Mouse (Mus musculus) MEL (cell line): ENCODE data around the gene Morn3. TPM values are rescaled to one million over a fixed set of nuclear protein-coding genes. Genes with fewer than 3 reads are reported as not detected.

ENCODE experiments used
- DNase-seq: peaks from one replicate; pipeline ENCODE4 v3.0.0; 2011; ENCODE audit warnings: low read depth, low spot score
- H3K27ac ChIP-seq: 2 replicates; pipeline ENCODE4 v1.5.1; 2012; ENCODE audit warnings: low read depth, mild to moderate bottlenecking, control low read depth, low read length, moderate library complexity; ENCODE audit not compliant: control insufficient read depth
- H3K27me3 ChIP-seq, 2 experiments: fragments of 150-350 bp in 1 of 2; sonication (generic) in 1 of 2; 2 replicates each; pipeline ENCODE4 v1.6.1; 2012; ENCODE audit warnings: low read length in 2 of 2, mild to moderate bottlenecking in 2 of 2, improper control_type of control experiment in 1 of 2, moderate library complexity in 1 of 2; ENCODE audit not compliant: insufficient read depth in 2 of 2, control insufficient read depth in 1 of 2
- H3K36me3 ChIP-seq, 2 experiments: 2 replicates each; pipeline ENCODE4 v1.6.1; 2012 to 2014; ENCODE audit warnings: low read length in 2 of 2, improper control_type of control experiment in 1 of 2, inconsistent platforms in 1 of 2, mild to moderate bottlenecking in 1 of 2; ENCODE audit not compliant: insufficient read depth in 2 of 2, control insufficient read depth in 1 of 2
- H3K4me1 ChIP-seq, 2 experiments: fragments of 150-350 bp in 1 of 2; sonication (generic) in 1 of 2; 2 replicates each; pipeline ENCODE4 v1.6.1; 2012; ENCODE audit warnings: low read length in 2 of 2, improper control_type of control experiment in 1 of 2, mild to moderate bottlenecking in 1 of 2; ENCODE audit not compliant: insufficient read depth in 2 of 2, control insufficient read depth in 1 of 2
- H3K4me3 ChIP-seq, 2 experiments: fragments of 150-350 bp in 1 of 2; sonication (generic) in 1 of 2; 2 replicates each; pipeline ENCODE4 v1.5.1; 2012; ENCODE audit warnings: low read depth in 2 of 2, low read length in 2 of 2, mild to moderate bottlenecking in 2 of 2, moderate library complexity in 2 of 2, control low read depth in 1 of 2, improper control_type of control experiment in 1 of 2; ENCODE audit not compliant: control insufficient read depth in 1 of 2, insufficient read depth in 1 of 2
- H3K79me2 ChIP-seq: 2 replicates; pipeline ENCODE4 v1.6.1; 2012; ENCODE audit warnings: mild to moderate bottlenecking, low read length, moderate library complexity; ENCODE audit not compliant: control insufficient read depth, poor library complexity, insufficient read depth
- H3K9ac ChIP-seq: 2 replicates; pipeline ENCODE4 v1.6.1; 2012; ENCODE audit warnings: low read depth, mild to moderate bottlenecking, control low read depth, low read length, moderate library complexity; ENCODE audit not compliant: control insufficient read depth, poor library complexity, severe bottlenecking
- H3K9me3 ChIP-seq: fragments of 150-350 bp; sonication (generic); replicated peaks from 2 replicates; pipeline ENCODE4 v1.6.1; 2012; ENCODE audit warnings: mild to moderate bottlenecking, low read length, improper control_type of control experiment, moderate library complexity; ENCODE audit not compliant: insufficient read depth
- BHLHE40 ChIP-seq: IDR thresholded peaks from 2 replicates; pipeline ENCODE4 v1.6.1; 2012; ENCODE audit warnings: low read depth, mild to moderate bottlenecking, inconsistent platforms, low read length, improper control_type of control experiment, borderline replicate concordance
- CHD1 ChIP-seq: IDR thresholded peaks from 2 replicates; pipeline ENCODE4 v1.6.1; 2012; ENCODE audit warnings: low read depth, mild to moderate bottlenecking, inconsistent platforms, low read length, improper control_type of control experiment
- ELF1 ChIP-seq: IDR thresholded peaks from 2 replicates; pipeline ENCODE4 v1.6.1; 2014; ENCODE audit warnings: low read depth, mild to moderate bottlenecking, inconsistent platforms, low read length, improper control_type of control experiment, moderate library complexity
- JUND ChIP-seq: IDR thresholded peaks from 2 replicates; pipeline ENCODE4 v1.6.1; 2011; ENCODE audit warnings: low read depth, mild to moderate bottlenecking, improper control_type of control experiment, low read length
- KAT2A ChIP-seq: conservative IDR thresholded peaks from 2 replicates; pipeline ENCODE4 v1.6.1; 2012; ENCODE audit warnings: low read depth, low read length, improper control_type of control experiment, inconsistent platforms
- MAFK ChIP-seq: IDR thresholded peaks from 2 replicates; pipeline ENCODE4 v1.6.1; 2011; ENCODE audit warnings: low read depth, mild to moderate bottlenecking, low read length, improper control_type of control experiment, borderline replicate concordance
- MAX ChIP-seq: IDR thresholded peaks from 2 replicates; pipeline ENCODE4 v1.6.1; 2011; ENCODE audit warnings: low read length, improper control_type of control experiment
- MEF2A ChIP-seq: IDR thresholded peaks from 2 replicates; pipeline ENCODE4 v1.6.1; 2014; ENCODE audit warnings: low read depth, mild to moderate bottlenecking, inconsistent platforms, low read length, improper control_type of control experiment; ENCODE audit not compliant: poor library complexity, insufficient replicate concordance, severe bottlenecking; ENCODE audit errors: extremely low read depth
- MXI1 ChIP-seq: IDR thresholded peaks from 2 replicates; pipeline ENCODE4 v1.6.1; 2011; ENCODE audit warnings: mild to moderate bottlenecking, low read depth, low read length, improper control_type of control experiment
- MYC ChIP-seq: IDR thresholded peaks from 2 replicates; pipeline ENCODE4 v1.6.1; 2011; ENCODE audit warnings: low read depth, mild to moderate bottlenecking, low read length, improper control_type of control experiment, moderate library complexity
- POLR2AphosphoS2 ChIP-seq: IDR thresholded peaks from 2 replicates; pipeline ENCODE4 v1.6.1; 2011; ENCODE audit warnings: low read length, improper control_type of control experiment
- POLR2AphosphoS5 ChIP-seq: IDR thresholded peaks from 2 replicates; pipeline ENCODE4 v1.6.1; 2012; ENCODE audit warnings: low read depth, borderline replicate concordance, mild to moderate bottlenecking, inconsistent platforms, low read length, moderate library complexity, mixed read lengths
- RCOR1 ChIP-seq: IDR thresholded peaks from 2 replicates; pipeline ENCODE4 v1.6.1; 2012; ENCODE audit warnings: low read depth, mild to moderate bottlenecking, inconsistent platforms, low read length, improper control_type of control experiment
- SMC3 ChIP-seq: IDR thresholded peaks from 2 replicates; pipeline ENCODE4 v1.6.1; 2011; ENCODE audit warnings: low read depth, low read length, improper control_type of control experiment
- UBTF ChIP-seq: IDR thresholded peaks from 2 replicates; pipeline ENCODE4 v1.6.1; 2012; ENCODE audit warnings: low read depth, mild to moderate bottlenecking, inconsistent platforms, low read length, improper control_type of control experiment, moderate library complexity, borderline replicate concordance; ENCODE audit not compliant: insufficient read depth
- USF2 ChIP-seq, 2 experiments: IDR thresholded peaks; 2 replicates each; pipeline ENCODE4 v1.6.1; 2011 to 2012; ENCODE audit warnings: improper control_type of control experiment in 2 of 2, low read length in 2 of 2, borderline replicate concordance in 1 of 2, inconsistent platforms in 1 of 2, low read depth in 1 of 2, mild to moderate bottlenecking in 1 of 2; ENCODE audit not compliant: insufficient read depth in 1 of 2
- ZNF384 ChIP-seq: IDR thresholded peaks from 2 replicates; pipeline ENCODE4 v1.6.1; 2012; ENCODE audit warnings: low read depth, mild to moderate bottlenecking, inconsistent platforms, low read length, improper control_type of control experiment
- polyA plus RNA-seq, 2 experiments: library from polyadenylated mRNA; stranded (reverse) in 1 of 2; unstranded in 1 of 2; fragments of >175 nt in 1 of 2; fragments of >200 nt in 1 of 2; gene quantifications; 2 replicates each; pipeline versions ENCODE4 v1.2.1 to v1.2.4; 2012; ENCODE audit warnings: low replicate concordance in 2 of 2, low read depth in 1 of 2; ENCODE audit not compliant: insufficient read length in 2 of 2, insufficient read depth in 1 of 2, missing spikeins in 1 of 2
- total RNA-seq: library from RNA; depleted of rRNA; stranded (reverse); fragments of 300-350 nt; gene quantifications from 2 replicates; pipeline ENCODE4 v1.2.3, GENCODE M21; 2012

Gene Morn3
- total and polyA plus RNA-seq, 3 experiments, result not detected

DNA sequence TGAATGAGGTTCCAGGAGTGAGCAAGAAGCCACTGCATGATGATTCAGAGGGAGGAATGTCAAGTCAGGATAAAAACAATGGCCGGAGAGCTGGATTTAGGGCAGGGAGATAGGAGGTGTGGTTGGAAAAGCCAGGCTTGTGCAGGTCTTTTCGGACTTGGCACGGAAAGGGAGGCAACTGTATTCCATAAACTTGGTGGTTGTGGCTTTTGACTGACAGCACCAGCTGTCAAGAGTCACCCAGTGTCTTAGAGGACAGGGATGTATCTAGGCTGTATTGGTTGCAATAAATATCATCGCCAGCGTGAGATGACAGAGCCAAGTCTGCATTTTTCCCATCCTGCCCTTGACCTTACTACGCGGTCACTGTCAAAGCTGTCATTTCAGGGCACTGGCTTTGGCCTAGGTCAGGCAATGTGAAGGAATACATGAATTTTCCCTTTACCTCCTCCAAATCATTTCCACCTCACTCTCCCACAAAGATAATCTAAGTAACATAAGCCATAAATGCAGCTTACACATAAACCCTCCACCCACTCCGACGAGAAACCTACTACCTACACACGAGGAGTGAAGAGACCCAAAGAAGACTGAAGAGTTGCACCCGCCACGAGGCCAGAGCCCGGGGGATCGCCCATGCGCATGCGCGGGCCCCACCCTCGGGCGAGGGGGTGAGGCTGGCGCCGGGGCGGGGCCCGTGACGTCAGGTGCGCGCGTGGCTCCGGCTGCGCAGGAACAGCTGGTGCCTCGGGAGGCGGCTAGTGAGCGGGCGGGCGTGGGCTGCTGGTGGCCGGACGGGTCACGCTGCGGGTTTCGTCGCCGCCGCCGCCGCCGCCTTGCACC, 29.0 kb upstream of the Morn3 start (continued):
- no peak for TF ChIP-seq MAFK
- 0 out of 2 replicates have a peak, but pooled peaks have one; percentile 22 for TF ChIP-seq BHLHE40
- peak; percentile 96 for TF ChIP-seq POLR2AphosphoS2
- TF ChIP-seq KAT2A, result peak; percentile 49; the same call in 1 of the 2 replicates
- TF ChIP-seq RCOR1, result no peak
- TF ChIP-seq MEF2A, result no peak
- peak; percentile 94 for TF ChIP-seq MAX
- no peak for TF ChIP-seq USF2 (IDR thresholded peaks at IDR 0.05; ENCODE audit: borderline replicate concordance in 1 of 2, insufficient read depth in 1 of 2, low read depth in 1 of 2, low read length in 2 of 2)
- TF ChIP-seq JUND, result no peak
- TF ChIP-seq MYC, result peak; percentile 97
- no peak for TF ChIP-seq POLR2AphosphoS5

DNA sequence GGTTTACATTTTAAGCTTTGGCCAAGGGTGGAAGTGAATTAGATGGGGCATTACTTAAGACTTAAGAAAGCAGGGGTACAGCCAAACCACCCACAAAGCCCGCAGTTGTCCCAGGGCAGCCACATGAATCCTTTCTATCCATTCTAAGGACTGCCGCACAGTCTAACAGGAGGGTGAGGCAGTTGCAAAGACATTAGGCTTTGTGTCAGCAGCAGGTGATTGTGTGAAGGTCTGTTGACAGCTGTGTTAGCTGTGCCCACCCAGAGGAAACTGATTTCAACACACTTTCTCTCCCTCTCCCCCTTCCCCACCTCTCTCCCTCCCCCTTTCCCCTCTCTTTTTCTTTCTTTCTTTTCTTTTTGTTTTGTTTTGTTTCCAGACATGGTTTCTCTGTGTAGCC, 21.9 kb upstream of the Morn3 start:
- Histone ChIP-seq H3K79me2 (no peaks in the 10 kb centered on the region), H3K4me3 (no peak overlapping the region), H3K9ac (no peak overlapping the region), H3K9me3 (no peaks in the 10 kb centered on the region), H3K36me3 (peaks cover 0 to 4% of the 10 kb centered on the region in 2 experiments; a peak in 1 of 4 replicates), H3K27ac (no peak overlapping the region), H3K4me1 (peaks cover 0 to 6% of the 10 kb centered on the region in 2 experiments; a peak in 1 of 4 replicates), H3K27me3 (no peaks in the 10 kb centered on the region)
- DNase-seq, result no peak
- TF ChIP-seq CHD1 (no peak), RCOR1 (no peak), MXI1 (no peak), UBTF (no peak), SMC3 (no peak), ZNF384 (no peak), ELF1 (no peak), JUND (no peak)
